Mouse (Mus musculus) stomach, embryonic 14.5 days (tissue): Measurements from ENCODE around the gene St6gal1. TPM values are rescaled to one million over a fixed set of nuclear protein-coding genes. Genes with fewer than 3 reads are reported as not detected.

ENCODE experiments used
- ATAC-seq: fragments of 200-750 bp; cut with Nextera tagmentation; 2 replicates; pipeline ENCODE4 v1.8.0; 2017; ENCODE audit warnings: low read depth, moderate TSS enrichment; ENCODE audit not compliant: insufficient number of reproducible peaks, insufficient read depth, low FRiP score
- H3K27ac ChIP-seq: fragments of 300-500 bp; sonication (generic); 2 replicates; pipeline ENCODE4 v1.5.1; 2014; ENCODE audit warnings: mild to moderate bottlenecking, low read length, moderate library complexity, mixed read lengths
- H3K27me3 ChIP-seq: fragments of 300-500 bp; sonication (generic); 2 replicates; pipeline ENCODE4 v1.6.1; 2014; ENCODE audit warnings: low read length, control low read depth, mixed read lengths; ENCODE audit not compliant: control insufficient read depth, insufficient read depth
- H3K36me3 ChIP-seq: fragments of 300-500 bp; sonication (generic); 2 replicates; pipeline ENCODE4 v1.6.1; 2014; ENCODE audit warnings: mild to moderate bottlenecking, control low read depth, low read length, moderate library complexity, mixed read lengths; ENCODE audit not compliant: control insufficient read depth, insufficient read depth
- H3K4me1 ChIP-seq: fragments of 300-500 bp; sonication (generic); 2 replicates; pipeline ENCODE4 v1.6.1; 2014; ENCODE audit warnings: low read length, control low read depth, mixed read lengths; ENCODE audit not compliant: control insufficient read depth, insufficient read depth
- H3K4me2 ChIP-seq: fragments of 300-500 bp; sonication (generic); replicated peaks from 2 replicates; pipeline ENCODE4 v1.6.1; 2014; ENCODE audit warnings: low read depth, low read length, control low read depth
- H3K4me3 ChIP-seq: fragments of 300-500 bp; sonication (generic); 2 replicates; pipeline ENCODE4 v1.5.1; 2014; ENCODE audit warnings: low read depth, low read length, control low read depth
- H3K9ac ChIP-seq: fragments of 300-500 bp; sonication (generic); replicated peaks from 2 replicates; pipeline ENCODE4 v1.6.1; 2014; ENCODE audit warnings: low read depth, mild to moderate bottlenecking, control low read depth, low read length, moderate library complexity, mixed read lengths
- H3K9me3 ChIP-seq: fragments of 300-500 bp; sonication (generic); 2 replicates; pipeline ENCODE4 v1.6.1; 2016; ENCODE audit warnings: low read depth, low read length, control low read depth; ENCODE audit not compliant: control insufficient read depth
- WGBS: fragments of 180-500 bp; shearing (Covaris S2); extraction: QIAGEN DNeasy Blood & Tissue Kit; methylation state at CpG from one replicate; pipeline ENCODE4 v1.1.7; 2014; 5-methylcytosine and 5-hydroxymethylcytosine counted together
- polyA plus RNA-seq: library from polyadenylated mRNA; unstranded; fragments of >200 nt; fragmentation: Nextera tagmentation; extraction: Ambion mirVana; gene quantifications from 2 replicates; pipeline ENCODE4 v1.2.1, GENCODE M21; 2014

St6gal1 gene
- polyA plus RNA-seq, 1 experiment from 2014 or later: 25.7 TPM

- ATAC-seq: peak; percentile 74; the same call in 1 of the 2 replicates
- no peaks in the 10 kb centered on the region for H3K9me3 ChIP-seq
- peaks cover 24% of the 10 kb centered on the region for H3K4me1 ChIP-seq
- H3K9ac ChIP-seq: no peak overlapping the region
- no peak overlapping the region for H3K4me3 ChIP-seq
- H3K36me3 ChIP-seq: no peaks in the 10 kb centered on the region
- peak overlapping the region; percentile 49; the same call in 1 of the 2 replicates for H3K27ac ChIP-seq
- H3K27me3 ChIP-seq: no peaks in the 10 kb centered on the region
- WGBS: 27% methylated on average over 15 of the region's 15 CpGs
- H3K4me2 ChIP-seq: no peak overlapping the region; the same call in 1 of the 2 replicates
Observed at GRCm38 (mm10) chr16:23250556-23251444, 26.3 kb downstream of the St6gal1 start.

DNA sequence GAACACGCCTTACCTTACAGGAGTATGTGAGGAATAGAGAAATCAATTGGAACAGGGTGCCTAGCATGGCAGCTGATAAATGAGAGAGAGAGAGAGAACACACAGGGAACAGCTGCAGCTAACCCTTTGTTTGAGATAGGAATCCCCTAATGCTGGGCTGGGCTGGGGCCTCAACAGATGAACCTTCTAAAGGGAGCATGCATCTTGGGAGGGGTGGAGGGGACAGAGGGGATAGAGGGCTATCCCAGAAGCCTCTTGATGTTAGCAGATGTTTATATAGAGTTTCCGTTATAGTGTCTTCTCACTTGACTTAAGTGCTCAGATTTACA lies 26.9 kb downstream of the St6gal1 start:
- peaks cover 24% of the 10 kb centered on the region for H3K4me1 ChIP-seq
- ATAC-seq: 0 out of 2 replicates have a peak, but pooled peaks have one; percentile 5
- no peaks in the 10 kb centered on the region for H3K36me3 ChIP-seq
- H3K27ac ChIP-seq: peak overlapping the region; percentile 49; the same call in 1 of the 2 replicates
- WGBS: 34% methylated on average over 2 of the region's 2 CpGs
- H3K4me3 ChIP-seq: no peak overlapping the region
- H3K9ac ChIP-seq: no peak overlapping the region
- no peak overlapping the region; the same call in 1 of the 2 replicates for H3K4me2 ChIP-seq
- H3K9me3 ChIP-seq: no peaks in the 10 kb centered on the region
- no peaks in the 10 kb centered on the region for H3K27me3 ChIP-seq

- Histone ChIP-seq H3K4me2 (no peak overlapping the region), H3K4me1 (peaks cover 27% of the 10 kb centered on the region), H3K4me3 (no peak overlapping the region), H3K9me3 (no peaks in the 10 kb centered on the region), H3K27ac (no peak overlapping the region), H3K36me3 (no peaks in the 10 kb centered on the region), H3K27me3 (no peaks in the 10 kb centered on the region), H3K9ac (no peak overlapping the region)
- no peak for ATAC-seq
- 62% methylated on average over 6 of the region's 6 CpGs for WGBS
Observed at GRCm38 (mm10) chr16:23253620-23254019, 29.1 kb downstream of the St6gal1 start.

GRCm38 (mm10) chr16:23254062-23254461 lies 29.5 kb downstream of the St6gal1 start:
- peaks cover 32% of the 10 kb centered on the region for H3K4me1 ChIP-seq
- no peak overlapping the region for H3K9ac ChIP-seq
- WGBS: 44% methylated on average over 1 of the region's 1 CpGs

GRCm38 (mm10) chr16:23256638-23257037 lies 32.1 kb downstream of the St6gal1 start:
- H3K27ac ChIP-seq: no peak overlapping the region
- no peaks in the 10 kb centered on the region for H3K27me3 ChIP-seq
- H3K4me2 ChIP-seq: no peak overlapping the region
- peaks cover 15% of the 10 kb centered on the region for H3K4me1 ChIP-seq
- no peaks in the 10 kb centered on the region for H3K9me3 ChIP-seq
- 59% methylated on average over 7 of the region's 7 CpGs for WGBS
- no peak for ATAC-seq
- no peak overlapping the region for H3K9ac ChIP-seq
- H3K4me3 ChIP-seq: no peak overlapping the region
- H3K36me3 ChIP-seq: no peaks in the 10 kb centered on the region; the same call in 1 of the 2 replicates

More at GRCm38 (mm10) chr16:23254062-23254461, 29.5 kb downstream of the St6gal1 start:
- Histone ChIP-seq H3K4me3 (no peak overlapping the region), H3K36me3 (no peaks in the 10 kb centered on the region), H3K27me3 (no peaks in the 10 kb centered on the region), H3K27ac (no peak overlapping the region), H3K9me3 (no peaks in the 10 kb centered on the region), H3K4me2 (no peak overlapping the region)
- no peak for ATAC-seq

DNA sequence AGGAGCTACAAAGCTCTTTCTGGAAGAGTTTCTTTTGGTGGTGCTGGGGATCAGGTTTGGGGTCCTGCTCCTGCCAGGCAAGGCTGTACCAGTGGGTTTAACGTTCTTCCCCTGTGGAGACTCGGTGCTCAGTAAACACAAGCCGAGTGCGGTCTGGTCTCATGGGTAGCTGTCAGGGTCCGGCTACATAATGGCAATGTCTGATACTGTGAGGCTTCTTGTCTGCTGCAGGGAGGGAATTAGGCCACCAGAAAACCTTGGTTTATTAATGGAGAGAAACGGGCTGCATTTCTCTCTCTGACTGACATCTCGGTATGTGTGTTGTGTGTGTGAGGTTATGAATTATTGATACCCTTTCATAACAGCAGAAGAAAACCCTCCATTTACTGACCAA lies 33.9 kb downstream of the St6gal1 start:
- no peak overlapping the region for H3K4me2 ChIP-seq
- no peak overlapping the region for H3K4me3 ChIP-seq
- H3K36me3 ChIP-seq: no peaks in the 10 kb centered on the region; the same call in 1 of the 2 replicates
- H3K27ac ChIP-seq: no peak overlapping the region
- no peak overlapping the region for H3K9ac ChIP-seq
- no peaks in the 10 kb centered on the region for H3K27me3 ChIP-seq
- no peaks in the 10 kb centered on the region for H3K9me3 ChIP-seq
- H3K4me1 ChIP-seq: peaks cover 12% of the 10 kb centered on the region; the same call in 1 of the 2 replicates
- 29% methylated on average over 7 of the region's 7 CpGs for WGBS
- no peak for ATAC-seq

DNA sequence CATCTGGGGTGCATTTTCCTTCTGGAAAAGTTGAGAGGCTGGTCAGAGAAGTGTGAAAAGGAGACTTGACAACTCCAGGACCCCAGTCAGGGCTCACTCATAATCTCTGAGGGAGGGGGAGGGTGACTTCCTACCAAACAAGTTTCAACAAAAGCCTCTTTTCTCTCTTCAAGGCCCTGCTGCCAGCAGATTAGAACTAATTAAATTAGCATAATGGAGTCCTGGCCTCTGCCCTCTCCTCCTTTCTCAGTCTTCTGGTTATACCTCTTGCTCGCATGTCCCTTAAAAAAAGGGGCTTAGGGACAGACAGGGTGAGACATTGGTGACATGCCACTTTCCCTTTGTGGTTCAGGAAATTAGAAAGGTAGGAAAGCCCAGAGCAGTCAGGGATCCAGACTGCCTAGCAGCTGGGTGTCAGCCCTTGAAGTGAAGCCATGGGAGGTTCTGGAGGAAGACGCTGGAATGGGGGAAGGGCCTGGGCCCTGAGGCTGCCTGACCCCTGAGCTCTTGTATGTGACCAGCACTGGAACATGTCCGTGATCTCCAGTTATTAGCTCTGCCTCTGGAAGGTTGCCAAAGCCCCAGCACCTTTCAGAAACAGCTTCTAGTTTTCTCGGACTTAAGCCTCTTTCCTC lies 34.4 kb downstream of the St6gal1 start:
- Histone ChIP-seq H3K9ac (no peak overlapping the region), H3K4me1 (peaks cover 10% of the 10 kb centered on the region; the same call in 1 of the 2 replicates), H3K4me3 (no peak overlapping the region), H3K36me3 (no peaks in the 10 kb centered on the region; the same call in 1 of the 2 replicates), H3K9me3 (no peaks in the 10 kb centered on the region), H3K27ac (no peak overlapping the region), H3K27me3 (no peaks in the 10 kb centered on the region), H3K4me2 (no peak overlapping the region)
- ATAC-seq: no peak
- WGBS: 27% methylated on average over 4 of the region's 4 CpGs

- H3K4me3 ChIP-seq: no peak overlapping the region
- no peak for ATAC-seq
- H3K27ac ChIP-seq: no peak overlapping the region
- 58% methylated on average over 3 of the region's 3 CpGs for WGBS
- no peaks in the 10 kb centered on the region; the same call in 1 of the 2 replicates for H3K36me3 ChIP-seq
- H3K9ac ChIP-seq: no peak overlapping the region
- no peaks in the 10 kb centered on the region for H3K27me3 ChIP-seq
- no peak overlapping the region for H3K4me2 ChIP-seq
- no peaks in the 10 kb centered on the region for H3K9me3 ChIP-seq
- peaks cover 10% of the 10 kb centered on the region; the same call in 1 of the 2 replicates for H3K4me1 ChIP-seq
Observed at GRCm38 (mm10) chr16:23259580-23259979, 35.0 kb downstream of the St6gal1 start.
